Mouse (Mus musculus) stomach, postnatal 0 days (tissue): ENCODE results near the gene Wfdc8. TPM values are rescaled to one million over a fixed set of nuclear protein-coding genes. Genes with fewer than 3 reads are reported as not detected.

Experiments
- ATAC-seq: fragments of 200-750 bp; cut with Nextera tagmentation; 2 replicates; pipeline ENCODE4 v1.8.0; 2017; ENCODE audit not compliant: low FRiP score, low TSS enrichment
- DNase-seq: peaks from one replicate; pipeline ENCODE4 v3.0.0-alpha.2; 2016; ENCODE audit warnings: low spot score
- H3K27ac ChIP-seq: fragments of 300-500 bp; sonication (generic); replicated peaks from 2 replicates; pipeline ENCODE4 v1.5.1; 2014; ENCODE audit warnings: mild to moderate bottlenecking, control low read depth
- H3K27me3 ChIP-seq: fragments of 300-500 bp; sonication (generic); 2 replicates; pipeline ENCODE4 v1.6.1; 2014; ENCODE audit warnings: low read length; ENCODE audit not compliant: control insufficient read depth, insufficient read depth
- H3K36me3 ChIP-seq: fragments of 300-500 bp; sonication (generic); 2 replicates; pipeline ENCODE4 v1.6.1; 2014; ENCODE audit warnings: low read length, mixed read lengths; ENCODE audit not compliant: control insufficient read depth, insufficient read depth
- H3K4me1 ChIP-seq: fragments of 300-500 bp; sonication (generic); replicated peaks from 2 replicates; pipeline ENCODE4 v1.6.1; 2014; ENCODE audit warnings: antibody characterized with exemption; ENCODE audit not compliant: control insufficient read depth, insufficient read depth
- H3K4me2 ChIP-seq: fragments of 300-500 bp; sonication (generic); replicated peaks from 2 replicates; pipeline ENCODE4 v1.6.1; 2014; ENCODE audit warnings: low read depth, mild to moderate bottlenecking, control low read depth, moderate library complexity
- H3K4me3 ChIP-seq: fragments of 300-500 bp; sonication (generic); 2 replicates; pipeline ENCODE4 v1.5.1; 2014; ENCODE audit warnings: low read depth, low read length, control low read depth
- H3K9ac ChIP-seq: fragments of 300-500 bp; sonication (generic); 2 replicates; pipeline ENCODE4 v1.6.1; 2014; ENCODE audit warnings: mild to moderate bottlenecking, low read length, control low read depth, mixed read lengths
- H3K9me3 ChIP-seq: fragments of 300-500 bp; sonication (generic); 2 replicates; pipeline ENCODE4 v1.6.1; 2016; ENCODE audit warnings: low read length; ENCODE audit not compliant: control insufficient read depth
- CTCF ChIP-seq: IDR thresholded peaks from 2 replicates; pipeline ENCODE4 v1.5.1; 2016; ENCODE audit warnings: antibody characterized with exemption, low read depth, mild to moderate bottlenecking, moderate library complexity
- EP300 ChIP-seq: optimal IDR thresholded peaks from 2 replicates; pipeline ENCODE3; 2016; ENCODE audit warnings: antibody characterized with exemption
- WGBS: fragments of 180-500 bp; shearing (Covaris S2); extraction: QIAGEN DNeasy Blood & Tissue Kit; methylation state at CpG from one replicate; pipeline ENCODE4 v1.1.7; 2014; 5-methylcytosine and 5-hydroxymethylcytosine counted together
- polyA plus RNA-seq: library from polyadenylated mRNA; unstranded; fragments of >200 nt; fragmentation: Nextera tagmentation; extraction: Ambion mirVana; gene quantifications from 2 replicates; pipeline ENCODE4 v1.2.1, GENCODE M21; 2015

Gene Wfdc8
- polyA plus RNA-seq, 1 experiment from 2014 or later = not detected

- H3K9me3 ChIP-seq = no peaks in the 10 kb centered on the region
- peak; percentile 63 for DNase-seq
- no peaks in the 10 kb centered on the region for H3K36me3 ChIP-seq
- peak; percentile 75 for ATAC-seq
- peak; percentile 37 for TF ChIP-seq EP300
- no peak for TF ChIP-seq CTCF
- H3K27ac ChIP-seq = peak overlapping the region; percentile 74
- no peak overlapping the region for H3K4me3 ChIP-seq
- H3K4me2 ChIP-seq = no peak overlapping the region
- no peaks in the 10 kb centered on the region for H3K27me3 ChIP-seq
- 0 out of 2 replicates have a peak, but pooled peaks cover 4% of the 10 kb centered on the region for H3K4me1 ChIP-seq
- WGBS = 31% methylated on average over 16 of the region's 16 CpGs
- H3K9ac ChIP-seq = 0 out of 2 replicates have a peak overlapping the region, but pooled peaks have one; percentile 5
Measured at GRCm38 (mm10) chr2:164558991-164559645, 54.3 kb downstream of the Wfdc8 start.

GRCm38 (mm10) chr2:164558426-164558825 is 55.0 kb downstream of the Wfdc8 start:
- H3K27ac ChIP-seq = peak overlapping the region; percentile 74
- TF ChIP-seq EP300 (no peak), CTCF (no peak)
- no peaks in the 10 kb centered on the region for H3K27me3 ChIP-seq
- H3K4me2 ChIP-seq = no peak overlapping the region
- H3K9ac ChIP-seq = no peak overlapping the region
- 45% methylated on average over 8 of the region's 8 CpGs for WGBS
- no peaks in the 10 kb centered on the region for H3K9me3 ChIP-seq
- no peak for DNase-seq
- 0 out of 2 replicates have a peak, but pooled peaks cover 4% of the 10 kb centered on the region for H3K4me1 ChIP-seq
- no peak for ATAC-seq
- H3K36me3 ChIP-seq = no peaks in the 10 kb centered on the region
- no peak overlapping the region for H3K4me3 ChIP-seq

DNA sequence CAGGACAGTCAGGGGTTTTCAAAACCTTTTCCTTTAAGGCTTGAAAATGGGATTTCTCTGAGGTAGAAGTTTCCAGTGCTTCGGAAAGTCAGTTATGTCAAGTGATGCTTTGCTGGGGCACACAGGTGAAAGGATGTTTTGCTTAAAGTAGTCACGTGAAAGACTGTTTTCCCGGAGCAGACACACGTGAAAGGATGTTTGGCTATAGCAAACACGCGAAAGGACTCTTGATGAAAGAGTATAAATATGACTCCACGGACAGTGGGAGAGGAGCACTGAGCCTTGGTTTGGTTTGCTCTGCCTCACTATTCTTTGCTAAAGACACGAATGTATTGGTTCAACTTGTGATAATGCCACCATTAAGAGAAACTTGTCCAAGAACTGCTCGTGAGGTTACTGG is 61.9 kb downstream of the Wfdc8 start:
- 77% methylated on average over 9 of the region's 9 CpGs for WGBS
- H3K27ac ChIP-seq = no peak overlapping the region
- H3K4me2 ChIP-seq = no peak overlapping the region
- H3K4me1 ChIP-seq = no peaks in the 10 kb centered on the region
- no peaks in the 10 kb centered on the region for H3K36me3 ChIP-seq
- no peak overlapping the region for H3K9ac ChIP-seq
- no peaks in the 10 kb centered on the region for H3K9me3 ChIP-seq
- DNase-seq (no peak), ATAC-seq (no peak)
- no peaks in the 10 kb centered on the region for H3K27me3 ChIP-seq
- H3K4me3 ChIP-seq = no peak overlapping the region
- TF ChIP-seq CTCF (no peak), EP300 (no peak)

DNA sequence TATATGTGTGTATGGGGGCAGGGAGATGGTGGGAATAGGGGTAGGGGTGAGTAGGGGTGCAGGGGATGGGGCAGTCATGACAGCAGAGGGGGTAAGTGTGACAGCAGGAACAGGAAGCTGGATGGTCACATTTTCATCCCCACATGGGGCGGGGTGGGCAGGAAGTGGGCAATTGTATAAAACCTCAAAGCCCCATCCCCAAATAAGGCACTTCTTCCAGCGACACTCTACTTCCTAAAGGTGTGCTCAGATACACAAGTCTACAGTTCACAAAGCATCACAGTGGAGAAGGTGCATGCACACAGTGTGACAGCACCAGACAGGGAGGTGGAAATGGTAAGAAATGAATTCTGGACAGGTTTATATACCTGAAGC is 62.5 kb downstream of the Wfdc8 start:
- ATAC-seq = no peak
- 83% methylated on average over 2 of the region's 2 CpGs for WGBS

DNA sequence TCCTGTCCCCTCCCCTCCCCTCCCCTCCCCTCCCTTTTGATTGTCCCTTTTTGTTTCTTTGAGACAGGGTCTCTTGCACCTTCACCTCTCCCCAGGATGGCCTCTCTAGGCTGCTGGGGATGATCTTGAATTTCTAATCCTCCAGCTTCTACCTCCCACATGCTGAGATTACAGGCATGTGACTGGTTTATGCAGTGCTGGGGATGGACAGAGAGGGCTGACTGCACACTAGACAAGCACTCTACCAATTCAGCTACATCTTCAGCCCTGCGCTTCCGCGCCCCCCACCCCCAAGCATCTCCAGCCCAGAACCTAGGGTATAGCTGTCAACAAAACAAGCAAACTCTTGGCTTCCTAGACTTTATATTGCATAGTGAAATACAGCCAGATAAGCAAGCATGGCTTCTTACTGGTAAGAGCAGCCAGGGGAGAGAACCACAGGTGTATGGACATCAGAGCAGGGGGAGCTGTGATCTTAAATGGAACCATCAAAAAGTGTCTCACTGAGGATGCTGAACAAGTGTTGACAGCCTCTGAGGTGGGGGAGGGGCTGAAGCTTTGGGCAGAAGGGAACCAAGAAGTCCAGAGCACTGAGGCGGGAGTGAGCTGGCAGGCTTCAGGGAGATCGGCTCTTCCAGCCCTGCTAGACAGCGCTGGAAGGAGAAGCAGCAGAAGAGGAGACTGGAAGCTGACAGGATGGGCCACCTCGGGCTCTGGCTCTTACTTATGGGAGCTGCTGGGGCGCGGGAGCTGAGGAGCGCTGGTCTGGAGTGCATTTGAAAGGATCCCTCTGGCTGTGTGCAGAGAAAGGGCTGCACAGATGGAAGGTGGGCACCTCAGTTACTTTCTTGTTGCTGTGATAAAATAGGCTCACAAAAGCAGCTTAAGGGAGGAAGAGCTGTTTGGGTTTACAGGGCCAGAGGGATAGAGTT is 63.2 kb downstream of the Wfdc8 start:
- WGBS = 38% methylated on average over 10 of the region's 10 CpGs
- Histone ChIP-seq H3K4me3 (no peak overlapping the region), H3K9me3 (no peaks in the 10 kb centered on the region), H3K4me1 (no peaks in the 10 kb centered on the region), H3K36me3 (no peaks in the 10 kb centered on the region), H3K4me2 (no peak overlapping the region), H3K27me3 (no peaks in the 10 kb centered on the region), H3K9ac (no peak overlapping the region), H3K27ac (no peak overlapping the region)
- DNase-seq = no peak
- no peak for ATAC-seq
- TF ChIP-seq CTCF (no peak), EP300 (no peak)

More for the DNA sequence above, 62.5 kb downstream of the Wfdc8 start:
- H3K9me3 ChIP-seq = no peaks in the 10 kb centered on the region
- H3K4me1 ChIP-seq = no peaks in the 10 kb centered on the region
- no peak overlapping the region for H3K9ac ChIP-seq
- no peaks in the 10 kb centered on the region for H3K36me3 ChIP-seq
- no peak overlapping the region for H3K27ac ChIP-seq
- no peak overlapping the region for H3K4me3 ChIP-seq
- no peaks in the 10 kb centered on the region for H3K27me3 ChIP-seq
- H3K4me2 ChIP-seq = no peak overlapping the region
- DNase-seq = no peak
- TF ChIP-seq CTCF (no peak), EP300 (no peak)
